Mouse (Mus musculus) kidney, postnatal 14 days (tissue): ENCODE measurements around the gene St6galnac6.
A peak's percentile ranks its signal among the peaks of the same experiment; 100 is the strongest.

Experiments
- DNase-seq: peaks from one replicate; pipeline ENCODE4 v3.0.0; 2022; ENCODE audit warnings: mixed read lengths

St6galnac6 gene

DNA sequence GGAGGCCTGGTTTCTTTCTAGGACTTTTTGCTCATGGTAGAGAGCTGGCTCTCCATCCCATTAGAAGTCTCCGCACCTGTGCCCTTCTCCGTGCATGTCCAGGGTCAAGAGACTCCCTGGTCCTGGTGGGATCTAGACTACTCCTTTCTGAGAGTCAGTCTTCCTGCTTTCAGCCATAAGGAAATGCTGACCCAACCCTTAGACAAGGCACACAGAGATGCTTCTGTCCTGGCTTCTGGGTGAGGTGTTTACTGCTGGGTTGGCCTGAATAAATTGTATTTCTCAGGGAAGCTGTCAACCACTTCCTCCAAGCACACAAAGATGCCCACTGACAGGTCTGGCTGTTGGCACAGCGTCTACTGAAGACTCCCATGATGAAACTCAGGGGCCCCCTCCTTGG is at the start of gene St6galnac6:
Gene St6galnac6 (plus strand): TSS at position 301 of the 400 bp plus-strand sequence.
- DNase-seq: no peak

DNA sequence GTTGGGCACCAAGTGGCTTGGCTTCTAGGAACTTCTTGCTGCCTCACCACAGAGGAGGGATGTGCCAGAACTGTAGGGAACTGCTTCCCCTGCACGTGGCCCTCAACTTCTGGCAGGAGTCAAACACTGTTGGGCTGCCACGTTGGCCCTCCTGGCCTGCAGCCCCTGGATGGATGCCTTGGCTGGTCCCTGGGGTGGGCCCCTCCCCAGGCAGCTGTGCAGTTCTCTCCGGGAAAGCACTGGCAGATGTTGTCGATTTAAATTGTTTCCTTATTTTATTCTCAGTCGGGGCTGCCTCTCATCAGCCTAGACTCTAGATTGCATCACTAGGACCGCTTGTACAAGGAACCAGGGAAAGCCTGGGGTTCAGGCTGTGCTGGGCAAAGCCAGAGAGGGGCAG is 49.7 kb upstream of the St6galnac6 start:
- DNase-seq: no peak

DNA sequence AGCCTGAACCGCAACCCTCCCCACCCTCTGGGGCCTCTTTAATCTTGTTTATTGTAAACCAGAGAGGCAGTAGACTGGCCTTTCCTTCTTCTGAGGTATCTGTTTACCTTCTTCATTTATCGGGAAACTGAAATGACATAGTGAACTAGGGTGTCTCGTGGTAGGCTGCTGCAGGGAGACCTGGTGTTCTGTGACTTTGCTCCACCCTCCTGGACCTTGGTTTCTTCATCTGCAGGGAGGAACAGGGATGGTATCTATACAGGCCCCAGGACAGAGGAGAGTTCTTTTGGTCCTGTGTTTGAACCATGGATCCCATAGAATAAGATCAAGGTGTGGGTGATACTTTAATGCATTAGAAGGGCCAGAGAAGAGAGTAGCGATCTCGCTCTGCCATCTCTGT is 48.3 kb upstream of the St6galnac6 start:
- no peak for DNase-seq

DNA sequence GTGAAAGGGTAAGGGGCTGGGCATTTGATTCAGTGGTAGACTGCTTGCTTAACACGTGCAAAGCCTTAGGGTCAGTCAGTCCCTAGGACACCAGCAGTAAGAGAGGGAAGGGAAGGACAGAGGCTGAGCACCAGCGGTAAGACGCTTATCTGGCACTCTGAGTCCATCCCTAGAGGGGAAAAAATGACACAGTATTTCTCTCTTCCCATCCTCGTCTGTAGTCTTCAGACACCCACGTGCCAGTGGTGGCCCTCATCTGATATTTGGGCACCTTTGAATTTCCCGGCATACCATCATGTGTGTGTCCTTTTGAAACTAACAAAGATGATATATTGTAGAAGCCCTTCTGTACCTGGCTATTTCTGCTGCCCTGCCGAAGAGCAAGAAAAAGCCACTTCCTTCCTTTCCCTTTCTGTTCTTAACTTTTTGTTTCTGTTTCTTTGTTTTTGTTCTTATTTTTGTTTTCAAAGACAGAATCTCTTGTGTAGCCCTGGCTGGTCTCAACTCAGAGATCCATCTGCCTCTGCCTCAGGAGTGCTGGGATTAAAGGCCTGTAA is 45.8 kb upstream of the St6galnac6 start:
- no peak for DNase-seq

GRCm38 (mm10) chr2:32555484-32555883 is 44.0 kb upstream of the St6galnac6 start:
- no peak for DNase-seq

GRCm38 (mm10) chr2:32556019-32556418 is 43.5 kb upstream of the St6galnac6 start:
- no peak for DNase-seq

DNA sequence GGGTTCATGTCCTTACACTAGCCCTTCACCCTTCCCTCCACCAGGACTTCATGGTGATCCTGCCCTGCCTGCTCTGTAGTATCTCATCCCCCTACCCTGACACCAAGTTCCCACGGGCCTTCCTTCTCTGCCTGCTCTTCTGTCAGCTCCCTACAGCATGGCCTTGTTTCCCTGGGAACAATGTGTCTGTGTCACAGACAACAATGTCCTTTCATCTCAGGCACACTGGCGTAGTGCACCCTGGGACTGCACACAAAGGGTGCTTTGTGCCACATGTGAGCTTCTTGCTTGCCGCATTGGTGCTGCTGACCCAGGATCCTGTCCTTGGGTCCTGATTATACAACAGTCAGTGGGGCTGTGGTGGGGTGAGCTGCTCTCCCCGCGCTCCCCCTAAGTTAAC is 39.9 kb upstream of the St6galnac6 start:
- no peak for DNase-seq

GRCm38 (mm10) chr2:32566536-32567063 is 32.9 kb upstream of the St6galnac6 start:
- peak; percentile 77 for DNase-seq

GRCm38 (mm10) chr2:32568149-32568548 is 31.4 kb upstream of the St6galnac6 start:
- DNase-seq: peak; percentile 55

GRCm38 (mm10) chr2:32568941-32569340 is 30.6 kb upstream of the St6galnac6 start:
- no peak for DNase-seq

DNA sequence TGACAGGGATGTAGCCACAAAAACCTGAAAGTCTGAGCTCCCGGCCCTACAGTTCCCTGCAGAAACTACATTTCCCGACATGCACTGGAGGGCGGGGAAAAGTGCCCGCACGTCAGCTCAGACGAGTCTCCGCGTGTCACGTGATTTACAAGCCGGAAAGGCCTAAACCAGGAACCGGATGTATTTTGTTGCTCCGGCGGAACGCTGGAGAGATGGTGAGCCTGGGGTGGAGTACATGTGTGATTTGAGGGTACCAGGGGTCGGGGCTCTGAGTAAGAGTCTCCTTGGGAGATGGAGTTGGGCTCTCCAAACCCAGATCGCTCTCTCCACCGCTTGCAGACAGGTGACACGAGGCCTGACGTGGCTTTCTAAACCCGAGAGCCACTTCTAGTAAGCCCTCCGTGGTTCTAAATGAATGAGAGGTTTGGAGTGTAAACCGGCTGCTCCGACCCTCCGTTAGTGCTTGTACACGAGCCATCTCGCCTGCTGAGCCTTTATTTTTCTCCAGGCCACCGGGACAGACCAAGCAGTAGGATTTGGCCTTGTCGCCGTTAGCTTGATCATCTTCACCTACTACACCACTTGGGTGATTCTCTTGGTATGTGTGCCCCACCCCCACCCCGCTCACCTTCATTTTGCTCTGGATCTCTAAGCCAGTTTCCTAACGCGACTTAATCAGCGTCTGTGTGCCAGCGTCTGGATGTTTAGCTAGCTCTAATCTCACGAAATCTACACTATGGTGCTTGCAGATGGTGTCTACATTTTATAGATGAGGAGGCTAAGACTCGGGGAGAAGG is 28.6 kb upstream of the St6galnac6 start, which contains the start of gene Dpm2:
Gene Dpm2 (plus strand): TSS at position 161 of the 797 bp plus-strand sequence.
- DNase-seq: peak; percentile 94

- DNase-seq: no peak
These were observed 27.3 kb upstream of the St6galnac6 start for GRCm38 (mm10) chr2:32572196-32572595.

- DNase-seq: no peak
These were observed 25.0 kb upstream of the St6galnac6 start, which contains the start of gene Pip5kl1 for GRCm38 (mm10) chr2:32574497-32574896. TSS of gene Pip5kl1 (plus strand) at chr2:32574797.

- DNase-seq: peak; percentile 53
These were observed 24.5 kb upstream of the St6galnac6 start for GRCm38 (mm10) chr2:32574901-32575585.

GRCm38 (mm10) chr2:32575586-32576160 is 23.8 kb upstream of the St6galnac6 start, which contains the start of gene 9430097D07Rik:
TSS of gene 9430097D07Rik (minus strand) at chr2:32575684.
- DNase-seq: peak; percentile 26

DNA sequence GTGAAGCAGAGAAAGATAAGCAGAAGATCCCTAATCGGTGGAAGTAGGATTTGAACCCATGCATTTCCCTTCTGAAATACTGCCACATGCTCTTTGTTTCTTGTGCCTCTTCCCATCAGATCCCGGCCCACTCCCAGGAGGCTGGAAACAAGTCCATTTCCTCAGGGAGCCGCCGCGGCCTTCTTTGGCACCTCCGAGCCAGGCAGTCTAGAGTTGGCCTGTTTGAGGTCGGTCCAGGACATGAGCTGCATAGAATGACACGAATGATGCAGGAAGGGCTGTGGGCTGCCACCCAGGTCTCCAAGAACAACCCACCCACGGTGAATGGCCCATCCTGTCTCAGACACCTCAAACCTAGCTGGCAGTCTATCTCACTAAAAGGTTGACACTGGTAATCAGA is 23.0 kb upstream of the St6galnac6 start:
- no peak for DNase-seq

- peak; percentile 62 for DNase-seq
These were observed 21.1 kb upstream of the St6galnac6 start for GRCm38 (mm10) chr2:32578146-32579046.

DNA sequence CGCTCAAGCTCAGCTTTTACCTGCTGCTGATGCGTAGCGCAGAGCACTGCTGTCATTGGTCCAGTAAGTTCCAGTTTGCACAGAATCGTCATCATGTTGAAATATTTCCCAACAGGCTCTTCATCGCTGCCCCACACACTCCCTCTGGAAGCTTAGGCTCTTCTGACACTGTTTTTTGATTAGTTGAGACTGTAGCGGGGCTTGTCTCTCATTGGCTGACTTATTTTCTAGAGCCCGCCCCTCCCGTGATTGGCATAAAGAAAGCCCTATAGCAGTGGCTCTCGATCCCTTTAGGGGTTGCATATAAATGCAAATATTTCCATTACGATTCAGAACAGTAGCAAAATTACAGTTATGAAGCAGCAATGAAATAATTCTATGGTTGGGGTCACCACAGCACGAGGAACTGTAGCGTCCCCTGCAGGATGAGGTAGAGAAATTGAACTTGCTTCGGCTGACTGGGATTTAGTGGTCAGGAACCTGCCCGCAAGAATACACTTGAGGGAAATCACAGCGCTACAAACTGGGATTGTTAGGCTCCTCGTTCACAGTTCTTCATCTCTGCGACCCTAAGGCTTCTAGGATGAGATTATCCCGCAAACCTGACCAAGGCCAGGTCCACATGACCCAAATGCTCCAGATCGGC is 17.9 kb upstream of the St6galnac6 start:
- peak; percentile 52 for DNase-seq

GRCm38 (mm10) chr2:32582830-32583799 is 16.4 kb upstream of the St6galnac6 start:
- DNase-seq: peak; percentile 88

GRCm38 (mm10) chr2:32585149-32585714 is 14.3 kb upstream of the St6galnac6 start:
- DNase-seq: no peak
